Mouse (Mus musculus) CH12.LX (cell line): ENCODE data around the gene Tmem132c. TPM values are rescaled to one million over a fixed set of nuclear protein-coding genes. Genes with fewer than 3 reads are reported as not detected.

Experiments
- DNase-seq: peaks from one replicate; pipeline ENCODE4 v3.0.0-alpha.2; 2013; ENCODE audit errors: extremely low read depth
- H3K27ac ChIP-seq: 2 replicates; pipeline ENCODE4 v1.5.1; 2012; ENCODE audit warnings: low read depth, mild to moderate bottlenecking, control low read depth, moderate library complexity; ENCODE audit not compliant: insufficient read depth
- H3K27me3 ChIP-seq: replicated peaks from 2 replicates; pipeline ENCODE3; 2012; ENCODE audit warnings: inconsistent platforms
- H3K36me3 ChIP-seq, 2 experiments: replicated peaks in 1 of 2; 2 replicates each; pipeline versions ENCODE3 to v1.6.1; 2012; ENCODE audit warnings: inconsistent platforms in 1 of 2, low read length in 1 of 2, mild to moderate bottlenecking in 1 of 2, mixed read lengths in 1 of 2, moderate library complexity in 1 of 2; ENCODE audit not compliant: control insufficient read depth in 1 of 2, insufficient read depth in 1 of 2
- H3K4me1 ChIP-seq, 2 experiments: 2 replicates each; pipeline ENCODE4 v1.6.1; 2012; ENCODE audit warnings: inconsistent platforms in 1 of 2, moderate library complexity in 1 of 2; ENCODE audit not compliant: insufficient read depth in 2 of 2, control insufficient read depth in 1 of 2
- H3K4me2 ChIP-seq: 2 replicates; pipeline ENCODE4 v1.6.1; 2012; ENCODE audit warnings: low read depth, mild to moderate bottlenecking, control low read depth; ENCODE audit not compliant: poor library complexity, insufficient read depth, severe bottlenecking
- H3K4me3 ChIP-seq, 3 experiments: fragments of 150-350 bp in 1 of 3; sonication (generic) in 1 of 3; replicated peaks in 1 of 3; 2 replicates each; pipeline versions ENCODE3 to v1.5.1; 2011 to 2012; ENCODE audit warnings: low read depth in 2 of 3, low read length in 2 of 3, mild to moderate bottlenecking in 2 of 3, moderate library complexity in 2 of 3, control low read depth in 1 of 3, improper control_type of control experiment in 1 of 3, inconsistent platforms in 1 of 3, mixed read lengths in 1 of 3; ENCODE audit not compliant: poor library complexity in 1 of 3
- H3K79me2 ChIP-seq: replicated peaks from 2 replicates; pipeline ENCODE4 v1.6.1; 2012; ENCODE audit warnings: mild to moderate bottlenecking, moderate library complexity; ENCODE audit not compliant: control insufficient read depth, poor library complexity, insufficient read depth, severe bottlenecking; ENCODE audit errors: extremely low read depth
- H3K9ac ChIP-seq: 2 replicates; pipeline ENCODE4 v1.6.1; 2012; ENCODE audit warnings: low read depth, mild to moderate bottlenecking, control low read depth, moderate library complexity; ENCODE audit not compliant: insufficient read depth
- H3K9me3 ChIP-seq: replicated peaks from 2 replicates; pipeline ENCODE3; 2012; ENCODE audit warnings: low read length, inconsistent platforms, mixed read lengths
- CHD2 ChIP-seq: IDR thresholded peaks from 2 replicates; pipeline ENCODE4 v1.6.1; 2011; ENCODE audit warnings: low read length, improper control_type of control experiment
- CTCF ChIP-seq, 2 experiments: IDR thresholded peaks in 1 of 2; conservative IDR thresholded peaks in 1 of 2; 2 replicates each; pipeline ENCODE4 v1.5.1; 2011 to 2012; ENCODE audit warnings: low read depth in 2 of 2, low read length in 2 of 2, improper control_type of control experiment in 1 of 2, inconsistent platforms in 1 of 2, mild to moderate bottlenecking in 1 of 2, moderate library complexity in 1 of 2
- E2F4 ChIP-seq: IDR thresholded peaks from 2 replicates; pipeline ENCODE4 v1.6.1; 2011; ENCODE audit warnings: low read depth, low read length, improper control_type of control experiment; ENCODE audit not compliant: insufficient replicate concordance
- EP300 ChIP-seq: IDR thresholded peaks from 2 replicates; pipeline ENCODE4 v1.6.1; 2011; ENCODE audit warnings: low read length, improper control_type of control experiment
- ETS1 ChIP-seq: conservative IDR thresholded peaks from 2 replicates; pipeline ENCODE4 v1.6.1; 2012; ENCODE audit warnings: low read depth, mild to moderate bottlenecking, inconsistent platforms, low read length, improper control_type of control experiment, moderate library complexity
- HCFC1 ChIP-seq: IDR thresholded peaks from 2 replicates; pipeline ENCODE4 v1.6.1; 2012; ENCODE audit warnings: low read depth, mild to moderate bottlenecking, inconsistent platforms, low read length, improper control_type of control experiment
- JUN ChIP-seq: IDR thresholded peaks from 2 replicates; pipeline ENCODE4 v1.6.1; 2011; ENCODE audit warnings: low read depth, mild to moderate bottlenecking, low read length, improper control_type of control experiment, moderate library complexity; ENCODE audit not compliant: insufficient read depth
- JUND ChIP-seq: conservative IDR thresholded peaks from 2 replicates; pipeline ENCODE4 v1.6.1; 2011; ENCODE audit warnings: low read depth, low read length, improper control_type of control experiment
- MAFK ChIP-seq: IDR thresholded peaks from 2 replicates; pipeline ENCODE4 v1.6.1; 2011; ENCODE audit warnings: low read length, improper control_type of control experiment; ENCODE audit not compliant: insufficient replicate concordance
- MAZ ChIP-seq: IDR thresholded peaks from 2 replicates; pipeline ENCODE4 v1.6.1; 2012; ENCODE audit warnings: low read depth, mild to moderate bottlenecking, inconsistent platforms, low read length, improper control_type of control experiment, moderate library complexity
- MYC ChIP-seq: IDR thresholded peaks from 2 replicates; pipeline ENCODE4 v1.6.1; 2011; ENCODE audit warnings: low read depth, mild to moderate bottlenecking, improper control_type of control experiment, low read length
- NELFE ChIP-seq: IDR thresholded peaks from 2 replicates; pipeline ENCODE4 v1.6.1; 2011; ENCODE audit warnings: low read depth, low read length, improper control_type of control experiment
- RCOR1 ChIP-seq: conservative IDR thresholded peaks from 2 replicates; pipeline ENCODE4 v1.6.1; 2012; ENCODE audit warnings: low read depth, mild to moderate bottlenecking, inconsistent platforms, low read length, improper control_type of control experiment
- SMC3 ChIP-seq: IDR thresholded peaks from 2 replicates; pipeline ENCODE4 v1.6.1; 2011; ENCODE audit warnings: low read depth, low read length, improper control_type of control experiment
- TBP ChIP-seq: conservative IDR thresholded peaks from 2 replicates; pipeline ENCODE4 v1.6.1; 2011; ENCODE audit warnings: low read depth, low read length, improper control_type of control experiment
- UBTF ChIP-seq: IDR thresholded peaks from 2 replicates; pipeline ENCODE4 v1.6.1; 2012; ENCODE audit warnings: low read depth, mild to moderate bottlenecking, inconsistent platforms, low read length, improper control_type of control experiment, moderate library complexity
- ZNF384 ChIP-seq: IDR thresholded peaks from 2 replicates; pipeline ENCODE4 v1.6.1; 2012; ENCODE audit warnings: low read depth, low read length, improper control_type of control experiment, inconsistent platforms
- dilution Hi-C: fragments of 300-500 bp; cut with MboI; formaldehyde crosslinking; loops from 2 replicates; pipeline ENCODE4 v1.14.3; 2020; ENCODE audit warnings: low sequenced_read_pairs; ENCODE audit not compliant: extremely low pct_unique_long_range_greater_than_20kb, extremely low pct_ligation_motif_present
- in situ Hi-C: fragments of 300-500 bp; cut with MboI; formaldehyde crosslinking; loops from 3 replicates; pipeline ENCODE4 v1.14.3; 2019; ENCODE audit warnings: low sequenced_read_pairs, low pct_ligation_motif_present, low pct_unique_long_range_greater_than_20kb, mixed read lengths
- polyA plus RNA-seq: library from polyadenylated mRNA; unstranded; fragments of >175 nt; gene quantifications from 2 replicates; pipeline ENCODE4 v1.2.1, GENCODE M21; 2012; ENCODE audit warnings: low read depth; ENCODE audit not compliant: insufficient read length
- total RNA-seq, 2 experiments: library from RNA; depleted of rRNA; stranded (reverse); fragments of 300-350 nt in 1 of 2; fragments of >200 nt in 1 of 2; gene quantifications; 2 replicates each; pipeline ENCODE4 v1.2.3; 2012 to 2014

The Tmem132c gene
- total and polyA plus RNA-seq, 3 experiments = not detected

DNA sequence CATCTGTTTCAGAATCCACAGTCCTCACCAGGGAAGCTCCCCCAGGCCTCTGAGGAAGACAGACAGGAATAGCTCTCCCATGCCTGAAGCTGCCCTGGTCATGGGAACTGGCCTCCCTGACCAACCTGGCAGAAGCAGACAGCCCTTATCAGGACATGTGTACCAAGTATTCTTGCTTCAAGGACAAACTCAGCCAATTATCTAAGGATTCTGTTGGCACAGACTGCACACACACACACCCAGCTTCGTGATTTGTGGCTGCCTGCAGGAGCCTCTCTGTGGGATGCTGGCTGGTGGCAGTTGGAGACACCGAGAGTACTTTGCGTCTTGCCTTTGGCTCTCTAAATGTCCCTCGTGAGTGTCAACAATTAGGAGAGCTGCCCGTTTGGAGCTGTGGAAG is 226.5 kb downstream of the Tmem132c start:
- Histone ChIP-seq H3K27me3 (no peaks in the 10 kb centered on the region), H3K79me2 (no peaks in the 10 kb centered on the region), H3K4me3 (no peak overlapping the region), H3K4me2 (no peak overlapping the region), H3K9ac (no peak overlapping the region), H3K9me3 (peaks cover 86% of the 10 kb centered on the region), H3K36me3 (no peaks in the 10 kb centered on the region), H3K4me1 (no peaks in the 10 kb centered on the region), H3K27ac (no peak overlapping the region)
- in situ Hi-C loops (no loop called here), dilution Hi-C loops (no loop called here)
- DNase-seq = no peak
- TF ChIP-seq SMC3 = no peak
- TF ChIP-seq TBP = no peak
- no peak for TF ChIP-seq UBTF
- no peak for TF ChIP-seq NELFE
- TF ChIP-seq CHD2 = no peak
- TF ChIP-seq MAZ = no peak

- H3K4me2 ChIP-seq = no peak overlapping the region
- no peaks in the 10 kb centered on the region for H3K79me2 ChIP-seq
- no peak overlapping the region for H3K4me3 ChIP-seq
- peaks cover 88% of the 10 kb centered on the region for H3K9me3 ChIP-seq
- no peak for DNase-seq
- dilution Hi-C loops (no loop called here), in situ Hi-C loops (no loop called here)
- no peaks in the 10 kb centered on the region for H3K27me3 ChIP-seq
- TF ChIP-seq UBTF = no peak
- no peak for TF ChIP-seq RCOR1
- H3K9ac ChIP-seq = no peak overlapping the region
- H3K27ac ChIP-seq = no peak overlapping the region
- H3K36me3 ChIP-seq = no peaks in the 10 kb centered on the region
- no peaks in the 10 kb centered on the region for H3K4me1 ChIP-seq
These were observed 228.7 kb downstream of the Tmem132c start for GRCm38 (mm10) chr5:127470351-127470750.

- dilution Hi-C loops = no loop called here
- in situ Hi-C loops = no loop called here
- no peak for DNase-seq
- Histone ChIP-seq H3K9ac (no peak overlapping the region), H3K9me3 (peaks cover 91% of the 10 kb centered on the region), H3K27me3 (no peaks in the 10 kb centered on the region), H3K4me1 (no peaks in the 10 kb centered on the region), H3K4me3 (no peak overlapping the region), H3K79me2 (no peaks in the 10 kb centered on the region), H3K27ac (no peak overlapping the region), H3K36me3 (no peaks in the 10 kb centered on the region), H3K4me2 (no peak overlapping the region)
- TF ChIP-seq E2F4 (no peak), JUN (no peak), HCFC1 (no peak), EP300 (no peak), ETS1 (no peak), RCOR1 (no peak), JUND (no peak), CTCF (conservative IDR thresholded peaks at IDR 0.05 in 1 of 2, IDR thresholded peaks at IDR 0.05 in 1 of 2; ENCODE audit: low read depth in 2 of 2, low read length in 2 of 2) (no peak), MAFK (no peak), MYC (no peak), TBP (no peak), ZNF384 (no peak), CHD2 (no peak)
These were observed 230.3 kb downstream of the Tmem132c start for GRCm38 (mm10) chr5:127471902-127472301.
